Mouse (Mus musculus) spleen, adult 18-20 months (tissue): Measurements from ENCODE around the gene Pipox.

Source experiments
- DNase-seq, 2 experiments: peaks; one replicate each; pipeline ENCODE4 v3.0.0; 2022; ENCODE audit warnings: mixed read lengths in 2 of 2

Gene Pipox

DNA sequence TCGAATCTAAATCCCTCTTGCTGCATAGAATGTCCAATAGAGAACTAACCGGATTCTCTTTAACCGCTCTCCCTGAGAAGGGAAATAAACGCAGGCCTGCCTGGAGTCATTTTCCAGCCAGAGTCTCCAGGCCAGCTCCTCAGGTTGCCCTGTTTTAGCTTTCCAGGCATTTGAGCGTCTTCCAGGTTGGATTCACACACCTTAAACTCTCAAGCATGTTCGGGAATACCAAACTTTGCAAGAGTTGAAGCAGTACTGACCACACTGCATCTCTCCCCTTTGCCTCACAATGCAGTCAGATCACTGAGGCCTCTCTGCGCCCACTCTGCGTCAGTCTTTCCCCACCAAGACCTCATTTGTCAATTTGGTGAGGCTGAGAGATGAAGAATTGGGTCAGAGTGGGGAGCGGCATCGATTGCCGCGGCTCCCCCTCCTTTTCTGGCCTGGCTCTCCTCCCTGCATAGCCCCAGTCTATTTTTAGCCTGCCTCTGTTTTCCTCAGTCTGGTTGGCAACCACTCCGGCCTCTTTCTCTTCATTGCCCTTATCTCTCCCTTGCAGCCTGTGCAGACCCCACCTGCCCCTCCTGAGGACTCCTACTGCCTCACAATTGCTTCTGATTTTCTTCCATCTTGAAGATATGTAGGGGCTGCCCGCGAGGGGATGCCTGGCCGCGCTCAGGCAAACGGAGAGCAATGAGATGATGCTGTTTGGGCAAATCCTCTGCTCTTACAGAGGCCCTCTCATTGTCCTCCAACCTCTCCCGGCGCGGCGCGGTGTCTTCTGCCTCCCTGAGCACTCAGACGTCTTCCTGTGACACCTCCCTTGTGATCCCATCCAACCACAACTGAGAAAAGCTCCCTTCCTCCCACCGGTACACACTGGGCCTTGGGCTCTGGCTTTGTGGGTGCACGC, 17.8 kb downstream of the Pipox start:
- no peak for DNase-seq

DNA sequence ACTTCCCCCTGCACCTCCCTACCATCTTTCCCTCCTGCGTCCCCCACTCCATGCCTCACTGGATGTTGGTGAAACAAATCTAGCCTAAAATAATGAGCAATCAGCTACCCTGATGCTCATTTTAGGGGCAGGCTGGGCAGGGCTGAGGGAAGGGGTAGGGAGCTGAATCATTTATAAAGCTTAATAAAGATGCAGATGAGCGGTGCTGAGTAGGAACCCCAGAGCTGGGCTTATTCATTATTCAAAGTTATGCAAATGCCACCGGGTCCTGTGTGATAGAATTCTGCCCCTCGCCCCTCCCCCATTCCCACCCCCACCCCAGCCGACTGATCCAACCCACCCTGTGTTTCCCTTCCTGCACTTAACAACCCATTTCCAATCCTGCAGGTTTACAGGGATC, 18.6 kb downstream of the Pipox start:
- DNase-seq = no peak

DNA sequence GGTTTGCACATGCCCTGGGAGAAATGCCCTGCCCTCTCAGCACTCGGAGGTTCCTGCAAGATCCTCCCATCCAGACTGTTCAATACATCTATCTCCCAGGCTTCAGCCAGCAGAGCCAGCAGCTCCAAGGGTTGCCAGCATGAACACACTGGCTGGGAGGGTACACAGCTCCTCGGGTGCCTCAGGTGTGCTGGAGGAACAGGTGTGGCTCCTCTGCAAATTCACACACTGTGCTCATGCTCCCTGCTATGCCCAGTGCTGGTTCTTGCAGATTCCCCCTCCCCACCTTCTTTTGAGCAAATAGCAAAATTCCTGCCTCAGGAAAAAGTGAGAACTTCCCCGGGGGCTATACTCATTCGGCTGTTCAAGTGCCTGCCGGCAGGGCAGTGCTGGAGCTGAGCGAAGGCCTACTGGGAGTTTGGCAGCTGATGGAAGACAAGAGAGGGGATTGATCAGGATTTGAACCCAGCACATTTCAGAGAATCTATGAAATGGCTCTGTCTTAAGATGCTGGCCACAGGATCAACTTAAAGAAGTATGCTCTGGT, 19.1 kb downstream of the Pipox start:
- no peak for DNase-seq

DNA sequence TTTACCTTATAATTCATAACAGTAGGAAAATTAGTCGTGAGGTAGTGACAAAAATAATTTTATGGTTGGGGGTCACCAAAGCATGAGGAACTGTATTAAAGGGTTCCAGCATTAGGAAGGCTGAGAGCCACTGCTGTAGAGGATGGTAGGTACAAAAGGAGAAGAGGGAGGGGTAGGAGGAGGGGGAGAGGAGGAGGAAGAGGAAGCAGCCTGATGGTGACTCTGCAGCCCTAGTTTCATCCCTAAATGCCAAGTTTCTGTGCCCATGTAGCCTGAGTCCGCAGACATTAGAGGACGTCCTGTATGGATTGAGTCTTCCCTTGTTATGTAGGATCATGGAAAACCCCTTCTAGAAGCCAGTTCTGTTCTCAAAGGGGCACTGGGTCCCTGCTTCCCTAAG, 20.8 kb downstream of the Pipox start:
- DNase-seq = no peak

DNA sequence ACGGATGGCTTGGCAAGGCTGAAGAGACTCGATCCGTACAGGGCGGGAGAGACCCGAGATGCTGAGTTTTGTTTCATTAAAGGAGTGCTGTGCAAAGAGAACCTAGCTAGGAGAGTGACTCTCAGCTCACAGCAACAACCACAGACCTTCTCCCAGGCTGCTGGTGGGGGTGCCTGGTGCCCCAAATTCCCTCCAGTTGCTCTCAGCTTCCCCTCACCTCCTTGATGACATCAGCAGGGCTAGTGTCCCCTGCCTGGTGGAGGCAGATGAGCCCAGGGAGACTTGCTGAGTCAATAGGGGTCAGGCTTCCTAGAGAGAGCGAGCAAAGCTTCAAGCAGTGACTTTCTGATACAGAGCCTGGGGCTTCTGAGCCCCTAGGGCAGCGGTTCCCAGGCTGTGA, 21.2 kb downstream of the Pipox start:
- DNase-seq = no peak

DNA sequence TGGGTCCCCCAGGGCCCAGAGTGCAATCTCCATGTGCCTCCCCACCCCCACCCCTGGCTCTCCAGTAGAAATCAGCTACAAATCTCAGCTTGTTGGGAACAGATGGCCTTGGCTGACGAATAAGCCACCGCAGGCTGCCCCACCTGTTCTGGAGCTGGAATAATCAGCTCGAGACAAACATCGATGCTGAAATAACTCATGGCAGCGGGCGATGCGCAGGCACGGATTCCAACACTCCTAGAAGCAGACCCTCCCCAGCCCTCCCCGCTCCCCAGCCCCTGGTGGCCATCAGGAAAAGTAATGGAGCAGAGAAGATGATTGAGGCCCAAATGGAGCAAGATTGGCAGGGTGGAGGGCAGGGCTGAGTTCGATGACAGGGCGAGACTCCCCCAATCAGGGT, 21.7 kb downstream of the Pipox start:
- DNase-seq = no peak

DNA sequence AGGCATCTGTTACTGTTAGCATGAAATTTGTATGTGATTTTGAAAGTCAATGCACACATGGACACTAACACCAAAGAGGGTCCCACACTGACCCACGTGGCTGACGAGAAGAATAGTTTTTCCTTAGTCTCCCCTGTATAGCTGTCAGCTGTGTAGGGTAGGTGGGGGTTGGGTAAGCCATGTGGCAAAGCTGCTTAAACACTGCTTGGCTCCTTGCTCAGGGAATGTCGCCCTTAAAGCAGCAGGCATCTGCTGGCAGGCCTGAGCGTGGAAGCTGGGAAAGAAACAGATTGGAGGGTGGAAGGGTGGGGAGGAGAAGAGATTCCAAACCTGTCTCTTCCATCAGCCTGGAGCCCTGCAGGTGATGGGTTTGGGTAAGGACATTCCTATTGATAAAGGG, 22.5 kb downstream of the Pipox start:
- no peak for DNase-seq

DNA sequence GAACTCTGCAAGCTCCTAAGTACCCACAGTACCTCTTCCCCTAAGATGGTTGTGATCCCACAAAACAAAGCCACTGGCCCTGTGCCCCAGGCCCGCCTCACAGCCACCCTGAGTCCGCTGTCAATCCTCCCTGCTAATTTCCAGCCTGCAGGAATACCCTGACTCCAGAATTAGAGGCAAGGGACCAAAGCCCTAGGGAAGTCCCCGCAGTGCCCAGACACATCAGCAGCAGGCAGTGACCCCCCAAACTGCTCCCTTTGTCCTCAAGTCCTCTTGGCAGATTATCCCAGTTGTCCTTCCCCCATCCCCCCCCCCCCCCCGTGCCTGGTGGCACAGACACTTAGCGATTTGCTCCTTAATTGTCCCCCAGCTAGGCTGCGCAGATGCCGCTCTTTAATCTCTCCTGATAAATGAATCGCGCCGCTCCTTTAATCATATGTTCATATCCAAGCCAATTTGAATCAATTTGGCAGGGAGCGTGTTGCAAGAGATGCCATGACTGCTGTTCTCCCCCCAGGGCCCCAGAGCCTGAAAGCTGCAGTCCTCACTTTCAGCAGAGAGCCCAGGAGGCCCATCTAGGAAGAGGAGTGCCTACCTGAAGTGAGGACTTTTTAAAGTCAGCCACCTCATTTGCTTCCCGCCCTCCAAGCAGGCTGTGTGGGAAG, 26.3 kb downstream of the Pipox start:
- DNase-seq = no peak

DNA sequence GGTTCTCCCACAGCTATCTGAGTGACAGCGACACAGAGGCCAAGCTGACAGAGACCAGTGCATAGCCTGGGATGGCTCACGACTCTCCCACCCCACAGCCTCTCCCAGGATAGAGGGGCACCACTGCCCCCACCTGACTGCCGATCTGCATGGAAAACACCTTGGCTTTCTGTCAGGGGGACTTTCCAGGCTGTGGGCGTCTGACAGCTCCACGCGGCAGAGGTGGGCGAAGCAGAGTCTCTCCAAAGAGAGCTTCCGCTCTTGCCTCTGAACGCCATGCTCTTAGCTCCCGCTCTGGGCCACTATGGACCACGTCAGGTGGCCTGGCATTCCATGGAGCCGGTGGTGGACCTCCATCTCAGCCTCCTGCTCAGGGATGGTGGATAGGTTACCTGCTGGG, 29.1 kb downstream of the Pipox start:
- DNase-seq = no peak

DNA sequence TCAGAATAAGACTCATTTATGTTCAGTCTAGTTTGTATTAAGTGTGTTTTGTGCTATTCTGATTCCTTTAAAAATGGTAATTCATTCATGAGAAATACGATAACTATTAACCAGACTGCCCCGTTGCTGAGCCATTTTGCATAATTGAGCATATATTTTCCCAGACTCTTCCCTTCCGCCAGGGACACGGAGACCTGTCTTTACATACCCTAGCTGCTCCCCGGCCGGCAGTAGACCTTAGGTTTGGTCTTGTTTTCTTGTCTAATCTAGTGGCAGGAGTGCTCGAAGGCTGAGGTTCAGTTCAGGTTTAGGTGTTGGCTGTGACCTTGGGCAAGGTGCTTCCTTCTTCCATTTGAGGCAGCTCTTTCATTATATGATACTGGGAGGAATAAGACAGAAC, 31.0 kb downstream of the Pipox start:
- no peak for DNase-seq

DNA sequence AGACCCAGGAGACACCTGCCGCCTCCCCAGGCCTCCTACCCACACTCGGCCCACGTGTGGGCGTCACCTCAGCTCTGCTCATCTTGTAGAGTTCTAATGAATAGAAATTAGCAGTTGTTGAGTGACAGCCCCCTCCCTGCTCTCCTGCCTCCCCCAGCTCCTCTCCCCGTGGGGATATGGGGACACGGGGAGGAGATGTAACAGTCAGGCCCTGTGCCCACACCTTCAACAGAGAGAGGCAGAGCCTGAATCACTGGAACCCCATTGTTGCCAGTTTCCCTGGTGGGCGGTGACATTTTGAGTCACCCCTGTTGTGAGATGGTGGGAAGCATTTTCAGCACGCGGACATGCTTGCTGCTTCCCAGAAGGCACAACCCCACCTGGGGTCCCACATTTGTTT, 32.9 kb downstream of the Pipox start:
- no peak for DNase-seq

DNA sequence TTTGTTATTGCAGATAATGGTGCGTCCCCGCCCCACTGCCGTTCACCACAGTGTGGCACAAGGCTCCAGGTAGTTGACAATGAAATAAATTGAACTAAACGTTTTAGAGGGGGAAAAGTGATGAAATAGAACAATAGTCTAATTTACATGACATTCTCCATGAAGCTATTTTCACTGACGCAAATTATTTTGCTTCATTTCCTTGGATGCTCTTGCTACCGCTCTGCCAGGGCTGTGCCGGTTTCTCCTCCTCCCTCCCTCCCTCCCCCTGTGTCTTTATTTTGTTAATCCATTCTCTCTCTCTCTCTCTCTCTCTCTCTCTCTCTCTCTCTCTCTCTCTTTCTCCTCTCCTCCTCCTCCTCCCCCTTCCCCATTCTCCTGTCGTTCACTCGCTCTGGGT, 35.3 kb downstream of the Pipox start:
- DNase-seq = no peak

DNA sequence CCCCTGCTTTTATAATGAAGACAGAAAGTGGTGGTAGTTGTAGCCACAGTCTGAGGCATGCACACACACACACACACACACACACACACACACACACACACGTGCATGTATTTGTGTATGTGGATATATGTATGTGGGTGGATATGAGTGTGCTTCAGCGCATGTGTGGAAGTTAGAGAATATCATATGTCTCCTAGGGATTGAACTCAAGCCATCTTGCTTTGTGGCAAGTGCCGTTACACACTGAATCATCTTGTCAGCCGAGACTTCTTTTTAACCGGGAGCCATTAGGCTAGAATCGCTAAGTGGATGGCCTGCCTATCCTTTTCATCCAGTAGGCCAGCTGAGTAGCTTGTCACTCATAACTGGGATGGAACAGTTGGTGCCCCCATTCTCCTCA, 36.8 kb downstream of the Pipox start:
- DNase-seq = no peak

DNA sequence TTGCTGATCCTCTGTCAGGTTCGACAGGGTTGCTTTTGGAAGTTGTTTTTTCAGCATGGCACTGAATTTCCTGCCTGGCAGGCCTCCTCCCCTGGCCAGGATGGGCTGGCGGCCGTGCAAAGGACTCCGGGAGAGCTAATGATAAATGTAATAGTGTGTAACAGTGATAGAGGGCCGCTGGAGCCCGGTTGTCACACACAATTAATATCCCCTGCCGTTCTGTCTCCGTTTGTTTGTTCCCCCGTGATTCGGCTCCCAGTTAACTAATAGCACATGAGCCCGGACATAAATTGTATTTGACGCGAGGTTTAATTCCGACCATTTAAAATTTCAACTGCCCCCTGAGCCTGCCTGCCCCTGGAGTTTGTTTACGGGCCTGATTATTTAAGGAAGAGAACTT, 38.5 kb downstream of the Pipox start:
- DNase-seq = no peak

DNA sequence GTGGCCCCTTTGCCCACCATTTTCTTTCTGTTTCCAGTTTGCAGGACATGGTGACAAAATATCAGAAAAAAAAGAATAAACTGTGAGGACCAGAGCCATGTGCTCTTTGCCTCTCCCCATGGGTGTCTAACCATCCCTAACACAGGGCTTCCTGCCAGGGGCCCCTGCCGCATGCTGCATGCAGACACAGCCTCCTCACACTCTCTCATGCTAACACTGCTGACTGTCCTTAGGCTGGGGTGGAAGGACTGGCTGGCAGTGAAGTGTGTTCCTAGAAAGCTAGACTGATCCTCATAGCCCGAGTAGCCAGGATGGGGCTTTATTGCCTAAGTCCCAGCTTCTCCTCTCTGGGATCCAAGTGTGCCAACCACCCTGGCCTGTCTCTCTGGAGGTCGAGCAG, 39.3 kb downstream of the Pipox start:
- DNase-seq = no peak

DNA sequence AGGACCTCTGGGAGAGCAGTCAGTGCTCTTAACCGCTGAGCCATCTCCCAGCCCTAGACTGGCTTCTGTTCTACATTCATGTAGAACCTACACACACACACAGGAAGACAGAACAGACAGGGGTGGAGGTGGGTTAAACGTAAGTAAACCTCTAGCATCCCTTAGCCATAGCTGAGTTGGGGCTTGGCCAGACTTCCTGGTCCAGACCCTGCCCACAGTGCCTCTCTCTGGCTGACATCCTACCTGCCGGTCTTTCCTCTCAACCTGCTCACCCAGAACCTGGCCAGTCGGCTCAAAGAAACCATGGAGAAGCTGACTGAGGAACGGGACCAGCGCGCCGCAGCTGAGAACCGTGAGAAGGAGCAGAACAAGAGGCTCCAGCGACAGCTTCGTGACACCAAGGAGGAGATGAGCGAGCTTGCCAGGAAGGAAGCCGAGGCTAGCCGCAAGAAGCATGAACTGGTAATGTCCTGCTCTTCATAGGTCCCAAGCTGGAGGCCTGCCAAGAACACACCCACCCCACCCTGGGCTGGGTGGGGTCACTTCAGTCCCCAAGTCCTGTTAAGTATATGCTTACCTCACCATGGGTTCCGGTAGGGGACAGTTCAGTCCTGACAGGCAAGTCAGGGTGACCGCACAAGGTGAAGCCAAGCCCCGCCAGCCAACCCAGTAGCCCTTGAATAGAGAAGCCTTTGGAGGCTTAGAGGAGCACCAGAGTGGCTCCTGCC, 40.8 kb downstream of the Pipox start:
- DNase-seq = no peak

DNA sequence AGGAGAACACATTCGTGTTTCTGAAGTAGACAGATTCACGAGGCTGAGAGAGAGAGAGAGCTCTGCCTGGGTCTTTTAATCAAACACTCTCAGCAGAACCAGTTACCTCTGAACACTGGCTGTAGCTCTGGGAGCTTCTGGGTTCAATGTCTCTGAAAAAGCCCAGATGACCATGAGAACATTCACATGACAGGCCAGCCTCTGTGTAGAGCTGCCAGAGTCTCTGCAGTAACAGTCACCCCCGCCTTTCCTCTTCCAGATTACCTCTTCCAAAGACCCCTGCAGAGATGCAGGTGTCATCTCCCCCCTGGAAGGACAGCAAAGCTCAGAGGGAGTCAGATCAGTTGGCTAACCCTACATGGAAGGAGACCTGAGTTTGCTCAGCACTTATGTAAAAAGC, 41.7 kb downstream of the Pipox start:
- no peak for DNase-seq

DNA sequence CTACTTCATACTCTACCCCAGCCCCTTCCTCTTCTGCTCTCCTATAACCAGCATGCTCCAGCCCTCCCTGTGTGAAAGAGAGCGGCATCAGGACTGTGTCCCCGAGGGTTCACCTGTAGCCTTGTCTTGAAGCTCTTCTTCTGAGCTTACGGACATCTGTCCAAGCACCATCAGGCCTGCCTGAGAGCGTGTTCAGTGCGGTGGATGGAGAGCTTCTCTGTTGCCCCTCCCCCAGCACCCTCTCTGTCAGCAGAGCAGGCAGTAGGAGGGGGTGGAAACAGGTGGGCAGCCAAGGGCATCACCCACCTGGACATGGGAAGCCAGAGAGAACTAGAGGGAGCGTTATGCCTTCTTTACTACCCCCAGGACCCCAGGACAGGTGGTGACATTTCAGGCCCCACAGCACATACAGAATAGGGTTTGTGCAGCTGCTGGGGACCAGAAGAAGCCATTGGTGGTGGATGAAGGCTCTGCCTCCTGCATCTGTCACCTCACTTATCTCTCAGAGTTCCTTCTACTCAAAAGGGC, 42.3 kb downstream of the Pipox start:
- no peak for DNase-seq

DNA sequence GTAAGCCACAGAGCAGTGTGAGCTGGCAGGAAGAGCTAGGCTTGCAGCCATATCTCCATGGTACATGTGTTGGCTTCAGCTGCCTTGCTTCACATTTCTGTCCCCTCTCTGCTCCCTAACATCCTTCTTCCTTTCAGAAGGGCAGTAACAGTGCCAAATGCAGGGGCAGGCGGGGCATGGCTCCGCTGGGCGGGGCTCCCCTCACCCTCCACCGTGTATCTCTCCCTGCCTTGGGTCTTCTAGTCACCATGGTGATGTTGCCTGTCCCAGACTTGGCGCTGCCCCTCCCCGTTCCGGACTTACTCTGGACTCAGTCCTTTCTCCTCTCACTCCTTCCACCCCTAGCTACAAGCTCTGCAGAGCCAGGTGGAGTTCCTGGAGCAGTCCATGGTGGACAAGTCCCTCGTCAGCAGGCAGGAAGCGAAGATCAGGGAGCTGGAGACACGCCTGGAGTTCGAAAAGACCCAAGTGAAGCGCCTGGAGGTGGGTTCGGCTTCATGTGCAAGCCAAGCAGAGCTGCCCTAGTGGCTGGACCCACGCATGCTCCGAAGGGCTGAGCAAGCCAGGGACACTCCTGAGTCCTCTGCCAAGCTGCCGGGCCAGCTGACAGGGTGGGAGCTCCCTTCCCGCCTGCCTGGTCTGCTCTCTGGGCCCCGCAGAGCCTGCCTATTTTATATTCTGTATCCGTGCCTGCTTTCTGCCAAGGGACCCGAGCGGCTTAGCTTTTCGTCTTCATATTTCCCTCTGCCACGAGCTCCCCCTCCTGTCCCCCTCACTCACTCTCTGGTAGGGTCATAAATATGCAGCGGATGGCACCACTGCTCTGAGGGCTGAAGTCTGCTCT, 43.3 kb downstream of the Pipox start:
- no peak for DNase-seq

DNA sequence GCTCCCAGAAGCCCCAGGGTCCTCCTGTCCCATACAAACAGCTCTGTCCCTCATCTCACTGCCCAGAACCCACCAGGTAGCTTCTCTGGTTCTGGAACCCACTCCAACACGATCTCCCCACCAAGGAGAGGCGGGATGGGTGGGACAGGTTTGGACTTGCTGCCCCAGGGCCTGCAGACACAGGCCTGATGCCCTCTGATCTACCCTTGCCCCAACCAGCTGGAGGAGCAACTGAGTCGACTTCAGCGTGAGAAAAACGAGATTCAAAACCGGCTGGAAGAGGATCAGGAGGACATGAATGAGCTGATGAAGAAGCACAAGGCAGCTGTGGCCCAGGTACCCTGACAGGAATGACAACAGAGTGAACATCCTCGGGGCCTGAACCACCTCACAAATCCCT, 44.7 kb downstream of the Pipox start:
- no peak for DNase-seq

DNA sequence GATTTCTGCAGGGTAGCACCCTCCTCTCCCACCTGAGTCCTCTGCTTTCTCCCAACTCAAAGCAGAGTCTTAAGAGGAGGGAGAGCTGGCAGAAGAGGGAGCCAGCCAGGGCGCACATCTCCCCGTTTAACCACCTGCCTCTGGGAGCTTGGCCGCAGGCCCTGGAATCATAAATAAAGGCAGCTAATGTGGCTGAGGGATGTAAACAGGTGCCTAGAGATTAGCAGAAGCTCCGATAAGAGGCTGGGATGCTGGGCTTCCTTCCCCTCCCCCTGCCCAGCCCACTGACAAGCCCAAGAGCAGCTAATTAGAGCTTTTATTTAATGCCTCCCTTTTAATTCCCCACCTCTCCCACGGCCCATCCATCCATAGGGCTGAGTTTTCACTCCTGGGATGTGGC, 45.8 kb downstream of the Pipox start:
- no peak for DNase-seq

DNA sequence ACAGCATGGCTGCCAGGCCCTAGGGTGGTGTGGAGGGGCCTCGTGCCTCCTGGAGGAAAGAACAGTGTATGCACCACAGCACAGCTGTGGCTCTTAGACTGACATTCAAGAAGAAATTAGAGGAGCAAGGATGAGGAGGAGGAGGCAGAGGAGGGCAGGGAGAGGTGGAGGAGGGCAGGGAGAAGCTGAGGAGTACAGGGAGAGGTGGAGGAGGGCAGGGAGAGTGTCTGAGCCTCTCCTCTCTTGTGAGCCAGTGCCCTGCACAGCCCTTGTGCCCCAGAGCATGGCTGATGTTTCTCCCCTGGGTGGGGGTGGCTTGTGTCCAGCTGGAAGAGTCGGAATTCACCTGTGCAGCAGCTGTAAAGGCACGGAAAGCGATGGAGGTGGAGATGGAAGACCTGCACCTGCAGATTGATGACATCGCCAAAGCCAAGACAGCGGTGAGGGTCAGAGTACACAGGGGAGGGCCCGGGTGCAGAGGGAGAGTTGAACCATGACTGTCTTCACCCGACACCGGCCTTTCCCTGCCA, 46.2 kb downstream of the Pipox start:
- no peak for DNase-seq
